Mouse (Mus musculus): ENCODE measurements around the gene Hydin.

DNA sequence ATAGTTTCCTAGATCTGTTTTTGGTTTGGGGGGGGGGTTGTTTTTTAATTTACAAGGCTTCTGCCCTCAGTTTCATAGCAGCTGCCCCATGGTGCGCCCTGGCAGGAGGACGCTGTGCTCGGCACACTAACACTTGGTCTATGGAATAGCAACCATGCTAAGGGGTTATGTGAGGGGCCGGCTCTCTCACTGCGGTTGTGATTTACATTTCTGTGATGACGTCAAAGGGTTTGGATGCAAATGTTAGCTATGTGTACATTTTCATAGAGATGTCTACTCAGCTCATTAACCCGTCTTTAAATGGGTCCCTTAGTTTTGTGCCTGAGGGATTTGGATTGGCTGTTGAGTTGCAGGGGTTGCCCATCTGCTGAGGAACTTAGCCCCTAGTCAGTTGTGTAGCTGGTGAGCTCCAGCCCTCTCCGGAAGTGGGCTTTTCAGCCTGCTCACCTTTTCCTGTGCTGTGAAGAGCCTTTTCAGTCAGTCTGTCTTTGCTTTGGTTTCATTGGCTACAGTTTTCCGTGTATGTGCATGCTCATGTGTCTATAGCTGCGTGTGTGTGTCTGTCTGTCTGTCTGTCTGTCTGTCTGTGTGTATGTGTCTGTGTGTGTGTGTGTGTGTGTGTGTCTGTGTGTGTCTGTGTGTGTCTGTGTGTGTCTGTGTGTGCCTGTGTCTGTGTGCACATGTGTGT lies 197.1 kb downstream of the Hydin start:
- no peak for TF ChIP-seq POLR2A (IDR thresholded peaks at IDR 0.05; ENCODE audit: borderline replicate concordance, extremely low read depth, insufficient read depth, insufficient read length, poor library complexity, severe bottlenecking)
- TF ChIP-seq CTCF (IDR thresholded peaks at IDR 0.05; ENCODE audit: borderline replicate concordance, extremely low read depth, insufficient read depth, insufficient read length): no peak

All from brain, embryonic 14.5 days (tissue).